Mouse (Mus musculus) effector memory CD4-positive, alpha-beta T cell, adult 7 months (primary cell): ENCODE data around the gene Atp5j2. TPM values are rescaled to one million over a fixed set of nuclear protein-coding genes. Genes with fewer than 3 reads are reported as not detected.

Experiments
- polyA plus RNA-seq: library from polyadenylated mRNA; unstranded; fragments of 100-300 nt; shearing (Covaris generic); gene quantifications from one replicate; pipeline ENCODE4 v1.2.1, GENCODE M21; 2017

Gene Atp5j2
- polyA plus RNA-seq, result 228 TPM

GRCm38 (mm10) chr5:145191962-145192361 is at the start of gene Atp5j2:
TSS of gene Atp5j2 (minus strand) at chr5:145192062.

GRCm38 (mm10) chr5:145231367-145231871 is 39.6 kb upstream of the Atp5j2 start, which contains the start of gene Zfp655:
TSS of gene Zfp655 (plus strand) at chr5:145231715.

GRCm38 (mm10) chr5:145203936-145204691 is 12.3 kb upstream of the Atp5j2 start, which contains the start of gene Zkscan5:
TSS of gene Zkscan5 (plus strand) at chr5:145204562.

GRCm38 (mm10) chr5:145201321-145201991 is 9.6 kb upstream of the Atp5j2 start, which contains the start of gene Zkscan14:
TSS of gene Zkscan14 (minus strand) at chr5:145201868.

GRCm38 (mm10) chr5:145166536-145167305 is 25.1 kb downstream of the Atp5j2 start, which contains the start of the genes Ptcd1 and Cpsf4:
TSS of gene Ptcd1 (minus strand) at chr5:145167108.
TSS of gene Cpsf4 (plus strand) at chr5:145167213.

GRCm38 (mm10) chr5:145139571-145140519 is 52.0 kb downstream of the Atp5j2 start, which contains the start of the genes Pdap1 and Bud31:
TSS of gene Pdap1 (minus strand) at chr5:145140238.
TSS of gene Bud31 (plus strand) at chr5:145140362.

Other genes with a start within 250 kb of the Atp5j2 start
- 38.8 TPM for gene Smurf1, start 226.2 kb downstream of the Atp5j2 start, polyA plus RNA-seq
- not detected for gene Gm4871, start 159.3 kb downstream of the Atp5j2 start, polyA plus RNA-seq
- gene 1700018F24Rik, start 149.1 kb downstream of the Atp5j2 start, polyA plus RNA-seq, result not detected
- gene Arpc1a, start 108.2 kb downstream of the Atp5j2 start, polyA plus RNA-seq, result 64.2 TPM
- gene Kpna7, start 108.0 kb downstream of the Atp5j2 start, polyA plus RNA-seq, result 0.79 TPM
- 1,265 TPM for gene Arpc1b, start 77.8 kb downstream of the Atp5j2 start, polyA plus RNA-seq
- 33.9 TPM for gene Pdap1, start 51.8 kb downstream of the Atp5j2 start, polyA plus RNA-seq
- gene Bud31, start 51.7 kb downstream of the Atp5j2 start, polyA plus RNA-seq, result 213 TPM
- gene Ptcd1, start 25.0 kb downstream of the Atp5j2 start, polyA plus RNA-seq, result 15.7 TPM
- 28.8 TPM for gene Cpsf4, start 24.8 kb downstream of the Atp5j2 start, polyA plus RNA-seq
- gene Zkscan14, start 9.8 kb upstream of the Atp5j2 start, polyA plus RNA-seq, result 36.2 TPM
- gene Zkscan5, start 12.5 kb upstream of the Atp5j2 start, polyA plus RNA-seq, result 5.7 TPM
- 73.4 TPM for gene Zfp655, start 39.7 kb upstream of the Atp5j2 start, polyA plus RNA-seq
- gene Zscan25, start 88.4 kb upstream of the Atp5j2 start, polyA plus RNA-seq, result 1.2 TPM
- not detected for gene Cyp3a57, start 153.2 kb upstream of the Atp5j2 start, polyA plus RNA-seq